Mouse (Mus musculus): ENCODE results near the gene Shisa9.
A peak's percentile ranks its signal among the peaks of the same experiment; 100 is the strongest.

Shisa9 gene

DNA sequence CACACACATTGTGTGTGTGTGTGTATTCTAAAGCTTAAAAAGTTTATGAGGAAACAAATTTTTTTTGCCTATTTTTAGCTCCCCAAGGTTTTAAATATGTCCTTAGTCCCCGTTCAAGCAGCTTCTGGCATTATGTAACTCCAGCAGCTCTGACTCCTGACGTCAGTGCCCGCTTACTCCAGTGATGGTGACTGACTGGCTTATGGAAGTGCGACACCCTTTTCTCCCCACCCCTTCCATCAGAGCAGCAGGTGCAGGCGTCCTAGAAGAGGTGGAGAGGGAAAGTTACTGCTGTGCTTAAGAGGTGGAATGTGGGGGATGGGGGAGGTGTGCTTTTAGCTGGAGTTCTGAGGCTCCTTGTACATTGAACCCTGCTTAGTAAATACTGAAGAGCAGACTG lies 213.7 kb downstream of the Shisa9 start:
- no peak for DNase-seq (ENCODE audit: low read depth, low spot score)

DNA sequence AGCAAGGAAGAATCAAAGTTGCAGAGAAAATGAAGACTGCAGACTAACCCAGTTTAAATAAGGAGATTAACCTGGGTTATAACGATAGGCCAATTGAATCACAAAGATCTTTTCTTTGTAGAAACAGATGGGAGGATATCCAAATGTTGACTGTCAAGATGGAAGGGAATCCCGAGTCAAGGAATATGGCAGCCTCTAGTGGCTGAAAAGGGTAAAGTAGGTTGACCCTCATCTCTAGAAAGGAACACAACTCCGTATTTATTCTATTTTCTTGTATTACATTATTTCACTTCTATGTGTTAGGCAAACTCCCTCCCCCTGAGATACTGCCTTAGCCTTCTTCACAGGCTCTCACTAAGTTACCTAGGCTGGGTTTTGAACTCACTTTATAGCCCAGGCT lies 217.3 kb downstream of the Shisa9 start:
- peak; percentile 11 for DNase-seq (ENCODE audit: low read depth, low spot score)

DNA sequence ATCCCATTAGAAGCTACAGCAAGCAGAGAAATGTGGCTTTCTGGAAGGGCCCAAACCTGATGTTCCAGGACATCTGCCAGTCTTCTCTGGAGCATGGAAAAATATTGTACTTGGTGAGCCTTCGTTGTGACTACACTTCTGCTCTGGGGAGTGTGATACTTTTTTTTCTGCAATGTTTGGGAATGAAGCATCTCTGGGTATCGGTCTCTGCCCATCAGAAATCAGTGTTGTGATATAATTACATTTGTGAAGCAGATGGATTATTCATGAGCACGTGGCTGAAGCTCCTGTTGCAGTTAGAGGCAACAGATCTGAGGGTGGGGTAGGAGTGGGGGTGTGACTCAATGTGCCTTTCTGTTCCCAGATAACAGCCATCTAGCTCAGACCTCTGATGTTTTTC lies 218.2 kb downstream of the Shisa9 start:
- no peak for DNase-seq (ENCODE audit: low read depth, low spot score)

DNA sequence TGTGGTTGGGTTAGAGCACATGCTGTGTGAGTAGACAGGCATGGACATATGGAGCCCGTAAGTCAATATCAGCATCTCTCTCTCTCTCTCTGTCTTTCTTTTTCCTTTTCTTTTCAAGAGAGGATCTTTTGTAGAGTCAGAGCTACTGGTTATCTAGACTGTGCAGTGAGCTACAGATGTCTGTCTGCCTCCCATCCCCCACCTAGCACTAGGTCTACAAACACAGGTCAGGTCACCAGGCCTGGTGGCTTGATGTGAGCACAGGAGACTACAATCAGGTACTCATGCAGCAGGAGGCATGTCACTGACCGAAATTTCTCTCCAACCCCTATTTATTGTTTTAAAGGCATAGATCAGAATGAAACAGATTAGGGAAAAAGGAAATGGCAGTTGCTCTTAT lies 219.1 kb downstream of the Shisa9 start:
- no peak for DNase-seq (ENCODE audit: low read depth, low spot score)

DNA sequence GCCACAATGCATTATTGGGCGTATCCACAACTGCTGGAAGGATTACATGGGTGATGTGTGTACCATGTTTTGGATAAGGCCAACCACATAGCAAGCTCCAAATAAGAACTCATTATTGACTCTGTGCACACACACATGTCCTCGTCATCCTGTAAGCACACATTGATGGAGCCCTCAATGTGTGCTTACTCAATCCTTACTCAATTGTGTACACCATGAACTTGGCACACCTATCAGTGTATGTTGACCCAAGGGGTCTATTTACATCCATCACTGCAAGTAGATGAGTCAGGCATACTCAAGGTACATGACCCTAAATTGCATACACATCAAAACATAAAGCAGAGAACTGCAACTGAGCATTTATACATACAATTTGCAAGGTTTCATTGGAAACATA lies 220.5 kb downstream of the Shisa9 start:
- no peak for DNase-seq (ENCODE audit: low read depth, low spot score)

DNA sequence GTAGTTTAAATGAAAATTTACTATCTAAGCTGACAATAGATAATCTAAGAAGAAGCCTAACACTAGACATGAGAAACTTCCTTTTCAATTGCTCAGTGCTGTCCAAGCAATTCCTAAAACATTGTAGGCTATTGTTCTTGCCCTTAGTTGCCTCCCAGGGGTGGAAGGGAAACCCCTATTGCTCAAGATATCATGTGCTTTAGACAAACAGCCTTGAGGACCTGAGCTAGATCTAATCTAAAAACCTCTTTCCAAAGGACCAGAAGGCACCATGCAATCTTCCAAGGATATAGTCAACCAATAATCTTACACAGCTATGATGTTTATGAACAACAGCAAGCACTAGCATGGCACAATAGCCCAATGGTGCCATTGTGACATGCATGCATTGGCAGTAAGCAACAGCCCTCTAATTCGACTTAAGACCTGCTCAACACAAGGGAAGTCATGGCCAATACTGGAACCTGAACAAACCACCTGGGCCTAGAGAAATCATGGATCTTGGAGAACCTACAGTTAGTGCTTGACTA lies 222.6 kb downstream of the Shisa9 start:
- no peak for DNase-seq (ENCODE audit: low read depth, low spot score)

DNA sequence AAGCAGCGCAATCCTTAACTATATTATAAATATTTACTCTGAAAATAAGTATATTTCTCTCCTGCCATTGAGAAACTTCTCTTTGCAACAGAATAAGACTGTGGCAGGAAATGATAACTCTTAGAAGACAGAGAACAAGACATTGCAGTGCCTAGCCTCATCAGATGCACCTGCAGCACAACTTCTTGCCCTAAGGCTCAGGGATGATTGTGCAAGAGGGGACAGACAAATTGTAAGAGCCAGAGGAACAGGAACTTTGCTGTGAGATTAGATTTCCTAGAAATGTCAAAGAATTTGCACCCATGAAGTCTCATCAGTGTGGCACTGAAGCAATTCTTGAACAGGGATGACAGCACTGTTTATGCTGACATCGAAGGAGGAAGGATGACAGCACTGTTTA lies 223.0 kb downstream of the Shisa9 start:
- no peak for DNase-seq (ENCODE audit: low read depth, low spot score)

DNA sequence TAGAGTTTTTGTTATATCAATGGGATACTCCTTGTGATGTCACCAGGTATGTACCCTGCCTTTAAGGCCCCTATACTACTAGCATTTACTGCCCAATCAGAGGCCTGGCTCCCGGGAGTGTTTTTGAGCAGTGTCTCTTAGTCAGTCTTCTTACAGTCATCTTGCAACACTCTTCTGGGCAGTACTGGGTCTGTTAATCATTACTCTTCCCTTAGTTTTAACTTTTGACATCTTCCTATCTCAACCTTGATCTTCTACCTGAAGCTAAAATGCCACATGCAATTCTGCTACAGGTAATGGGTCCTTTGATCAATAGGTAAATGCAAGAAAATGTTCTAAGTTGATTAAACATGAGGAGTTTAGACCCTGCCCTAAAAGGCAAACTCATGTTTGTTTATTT lies 225.4 kb downstream of the Shisa9 start:
- no peak for DNase-seq (ENCODE audit: low read depth, low spot score)

DNA sequence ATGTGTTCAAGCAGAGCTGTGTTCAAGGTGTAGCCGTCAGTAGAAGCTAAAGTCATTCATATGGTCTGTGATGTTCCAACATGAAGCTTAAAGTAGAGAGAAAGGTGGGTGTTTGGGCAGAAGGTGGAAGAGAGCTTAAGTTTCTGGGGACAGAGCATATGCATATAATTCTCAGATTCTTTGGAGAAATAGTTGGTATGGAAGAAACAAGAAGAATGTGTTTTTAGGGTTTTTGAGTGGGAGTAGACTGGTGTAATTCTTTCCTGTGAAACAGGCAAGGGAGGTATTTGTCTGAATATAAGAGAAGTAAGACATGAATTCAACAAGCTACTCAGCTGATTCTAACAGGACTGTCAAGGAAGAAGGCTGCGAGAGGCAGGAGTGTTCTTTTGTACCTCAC lies 225.9 kb downstream of the Shisa9 start:
- DNase-seq (ENCODE audit: low read depth, low spot score) = no peak

DNA sequence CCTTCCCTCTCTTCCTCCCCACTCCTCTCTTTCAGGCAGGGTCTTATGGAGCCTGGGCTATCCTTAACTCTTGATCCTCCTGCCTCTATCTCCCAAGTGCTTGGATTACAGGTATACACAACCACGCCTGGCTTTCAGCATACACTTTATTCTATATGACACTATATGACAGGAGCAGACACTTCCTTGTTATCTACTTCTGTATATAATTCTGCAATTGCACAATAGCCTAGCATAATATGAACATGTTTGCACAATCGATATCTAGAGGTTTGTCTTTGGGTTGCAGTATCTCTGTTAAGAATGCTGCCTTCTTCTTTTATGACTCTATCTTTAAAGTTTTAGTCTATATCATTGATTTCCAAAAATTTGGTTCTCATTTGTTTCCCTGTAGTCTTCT lies 230.1 kb downstream of the Shisa9 start:
- no peak for DNase-seq (ENCODE audit: low read depth, low spot score)

DNA sequence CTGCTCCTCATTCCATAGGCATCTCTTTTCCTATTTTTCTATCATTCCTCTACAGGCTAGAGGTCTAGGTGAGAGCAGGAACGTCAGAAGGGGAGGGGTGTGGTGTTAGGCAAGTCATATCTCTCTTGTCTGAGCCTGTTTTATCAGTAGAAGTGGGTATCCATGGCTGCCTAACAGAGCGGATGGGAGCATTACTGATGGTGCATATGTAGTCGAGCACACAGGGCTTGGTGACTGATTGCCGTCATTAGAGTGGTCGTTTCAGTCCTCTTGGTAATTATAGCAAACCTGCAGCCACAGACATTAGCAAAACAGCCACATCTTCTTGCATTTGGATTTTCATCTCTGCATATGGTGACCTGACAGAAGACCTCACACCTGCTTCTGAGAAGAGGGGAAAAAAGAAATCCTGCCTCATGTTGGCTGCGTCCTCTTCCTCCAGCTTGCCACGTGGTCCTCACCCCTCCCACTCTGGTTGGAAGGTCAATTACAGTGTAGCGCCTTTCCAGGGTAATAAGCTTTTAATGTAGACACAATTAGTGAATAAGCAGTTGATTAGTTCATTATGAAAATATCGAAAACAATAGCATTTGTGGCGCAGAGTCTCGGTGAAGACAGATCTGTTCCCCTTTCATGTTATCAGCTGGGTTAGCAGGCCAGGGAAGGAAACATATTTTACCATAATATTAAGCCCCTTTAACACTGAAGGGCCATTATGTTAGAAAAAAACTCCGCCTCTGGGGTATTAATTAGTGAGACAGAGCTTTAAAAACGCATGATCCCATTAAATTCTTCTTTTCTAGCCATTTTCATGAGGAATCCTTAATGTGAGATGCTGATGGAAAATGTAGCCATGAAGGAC lies 233.6 kb downstream of the Shisa9 start:
- no peak for DNase-seq (ENCODE audit: low read depth, low spot score)

DNA sequence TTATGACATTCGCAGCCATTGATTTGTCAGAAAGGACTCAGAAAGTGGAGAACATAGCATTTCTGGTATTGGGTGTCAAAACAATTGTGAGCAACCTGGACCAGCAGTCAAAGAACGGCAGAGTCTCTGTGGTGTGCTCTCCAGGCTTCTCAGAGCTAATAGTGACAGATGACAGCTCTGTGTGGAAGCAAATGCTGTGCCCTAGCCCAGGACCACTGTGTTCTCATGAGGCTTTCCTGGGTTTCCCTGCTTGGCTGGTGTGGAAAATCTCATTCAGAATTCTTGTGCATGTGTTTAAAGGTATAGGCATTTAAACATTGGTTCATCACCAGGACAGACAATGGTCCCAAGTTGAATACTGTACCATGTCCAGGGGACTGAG lies 234.2 kb downstream of the Shisa9 start:
- DNase-seq (ENCODE audit: low read depth, low spot score) = no peak

DNA sequence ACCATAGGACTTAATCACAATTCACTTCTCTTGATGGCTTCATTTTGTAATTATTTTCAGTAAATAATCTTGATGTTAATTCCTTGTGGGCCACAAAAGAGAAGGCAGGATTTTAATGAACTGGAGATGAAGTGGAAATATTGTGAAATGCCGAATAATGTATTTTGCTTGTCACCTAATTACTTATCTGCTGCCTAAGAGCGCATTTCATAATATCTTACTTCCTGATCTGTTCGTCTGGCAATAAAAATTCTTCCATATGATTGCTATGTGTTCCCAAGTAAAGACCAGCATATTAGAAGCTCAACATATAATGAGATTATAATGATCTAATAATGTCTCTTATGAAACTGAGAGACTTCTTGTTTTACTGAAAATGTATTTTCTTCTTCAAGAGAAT lies 235.9 kb downstream of the Shisa9 start:
- DNase-seq (ENCODE audit: low read depth, low spot score) = no peak

DNA sequence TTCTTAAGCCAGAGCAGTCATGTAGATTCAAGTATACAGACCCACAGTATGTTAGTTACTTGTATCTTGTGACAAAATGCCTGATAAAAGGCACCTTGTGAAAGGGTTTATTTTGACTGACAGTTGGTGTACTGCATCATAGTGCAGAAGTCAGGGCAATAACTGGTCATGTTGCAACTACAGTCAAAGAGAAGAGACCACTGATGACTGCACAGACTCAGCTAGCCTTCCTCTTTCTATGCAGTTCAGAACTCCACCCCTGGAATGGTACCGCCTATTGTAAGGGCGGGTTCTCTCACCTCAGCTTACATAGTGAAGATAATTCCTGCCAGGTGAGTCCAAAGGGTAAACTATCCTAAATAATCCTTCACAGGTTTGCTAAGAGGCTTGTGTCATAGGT lies 239.6 kb downstream of the Shisa9 start:
- no peak for DNase-seq (ENCODE audit: low read depth, low spot score)

DNA sequence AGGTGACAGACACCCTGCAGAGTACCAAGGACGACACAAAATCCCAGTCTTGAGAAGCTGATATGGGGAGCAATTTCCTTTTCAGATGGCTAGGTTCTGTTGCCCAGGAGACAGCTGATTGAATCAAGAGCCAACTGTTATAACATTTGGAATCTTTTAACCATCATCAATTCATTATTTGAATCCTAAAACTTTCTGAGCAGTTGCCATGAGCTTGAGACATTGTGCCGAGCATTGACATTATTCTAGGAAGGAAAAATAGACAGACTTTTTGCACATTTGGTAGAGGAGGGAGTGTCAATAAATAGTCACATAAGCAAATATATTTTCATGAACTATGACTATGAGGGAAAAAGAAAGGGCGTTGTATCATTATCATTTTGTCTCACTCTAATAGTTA lies 243.0 kb downstream of the Shisa9 start:
- no peak for DNase-seq (ENCODE audit: low read depth, low spot score)

DNA sequence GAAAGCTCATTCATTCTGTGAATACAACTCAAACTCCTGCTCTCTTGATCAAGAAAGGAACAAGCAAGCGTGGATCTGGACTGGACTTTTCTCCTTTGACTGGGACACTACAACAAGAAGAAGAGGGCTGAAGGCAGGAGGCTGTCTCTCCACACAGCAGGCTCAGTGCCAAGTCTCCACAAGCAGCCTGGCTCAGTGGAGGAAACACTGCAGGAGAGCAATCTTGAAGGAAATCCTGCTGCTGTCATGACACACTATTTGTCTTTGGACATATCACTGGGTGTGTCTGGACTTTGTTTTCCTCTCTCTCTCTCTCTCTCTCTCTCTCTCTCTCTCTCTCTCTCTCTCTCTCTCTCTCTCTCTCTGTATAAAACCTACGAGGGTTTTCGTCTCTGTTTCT lies 249.4 kb downstream of the Shisa9 start:
- DNase-seq (ENCODE audit: low read depth, low spot score) = no peak

DNA sequence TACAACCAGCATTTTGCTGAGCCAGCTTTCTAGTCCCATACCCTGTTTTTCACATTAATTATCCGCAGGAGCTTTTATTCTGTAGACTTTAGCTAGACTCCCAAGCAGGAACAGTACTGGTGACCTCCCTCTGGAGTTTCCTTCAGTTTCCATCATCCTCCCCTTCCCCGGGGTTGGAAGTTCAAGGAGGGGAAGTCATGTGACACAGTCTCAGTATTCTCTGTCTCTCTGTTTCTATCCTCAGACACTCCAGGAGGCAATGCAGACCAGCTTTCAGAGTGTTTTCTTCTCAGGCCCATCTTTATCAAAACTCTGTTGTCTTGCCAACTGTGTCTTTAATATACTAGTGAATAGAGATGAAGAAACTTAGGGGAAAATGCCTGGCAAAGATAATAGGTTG lies 250.4 kb downstream of the Shisa9 start:
- DNase-seq (ENCODE audit: low read depth, low spot score) = no peak

DNA sequence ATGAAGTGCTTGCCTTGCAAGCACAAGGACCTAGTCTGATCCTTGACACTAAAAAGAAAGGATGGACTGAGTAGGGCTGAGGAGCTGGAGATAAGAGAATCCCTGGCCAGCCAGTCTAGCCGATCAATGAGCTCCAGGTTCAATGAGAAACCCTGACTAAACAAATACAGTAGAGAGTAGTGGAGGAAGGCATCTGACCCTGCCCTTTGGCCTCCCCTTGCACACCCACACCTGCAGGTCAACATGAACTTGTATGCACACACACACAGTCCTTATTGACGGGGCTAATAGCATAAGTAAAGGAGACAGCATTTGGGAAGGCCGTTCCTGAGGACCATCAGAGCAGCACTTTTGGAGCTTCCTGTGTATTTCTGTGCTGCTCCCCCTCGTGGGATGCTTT lies 254.7 kb downstream of the Shisa9 start:
- DNase-seq (ENCODE audit: low read depth, low spot score) = no peak

DNA sequence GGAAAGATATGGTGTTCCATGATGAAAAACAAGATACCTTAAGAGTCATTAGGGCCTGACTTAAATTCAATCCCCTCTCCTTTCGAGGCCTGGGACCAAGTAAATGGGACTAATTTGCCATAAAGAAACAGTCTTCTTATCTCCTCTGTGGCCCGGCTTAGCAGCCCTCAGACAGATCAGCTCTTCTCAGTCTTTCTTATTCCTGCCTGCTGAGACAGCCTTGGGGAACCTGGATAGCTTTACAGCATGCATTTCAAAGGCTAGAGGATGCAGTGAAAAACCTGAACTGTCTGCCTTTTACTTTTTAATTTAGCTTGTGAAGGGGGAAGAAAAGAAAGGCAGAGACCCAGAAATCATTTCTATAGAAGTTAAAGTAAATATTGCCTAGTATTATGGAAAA lies 275.4 kb downstream of the Shisa9 start:
- DNase-seq (ENCODE audit: low read depth, low spot score) = no peak

DNA sequence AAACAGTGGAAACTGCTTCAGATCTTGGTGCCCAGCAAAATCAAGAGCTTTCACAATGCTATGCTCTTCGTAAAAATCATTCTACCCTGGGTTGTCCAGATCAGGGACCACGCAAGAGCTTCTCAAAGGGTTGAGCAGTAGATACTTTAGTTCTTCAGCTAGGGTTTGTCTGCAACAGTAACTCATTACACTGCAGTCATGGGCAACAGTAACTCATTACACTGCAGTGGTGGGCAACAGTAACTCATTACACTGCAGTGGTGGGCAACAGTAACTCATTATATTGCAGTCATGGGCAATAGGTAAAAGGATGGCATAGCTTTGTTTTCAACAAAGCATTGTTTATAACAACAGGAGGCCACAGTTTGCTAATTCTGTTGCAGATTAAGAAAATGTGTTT lies 281.9 kb downstream of the Shisa9 start:
- DNase-seq (ENCODE audit: low read depth, low spot score) = no peak

DNA sequence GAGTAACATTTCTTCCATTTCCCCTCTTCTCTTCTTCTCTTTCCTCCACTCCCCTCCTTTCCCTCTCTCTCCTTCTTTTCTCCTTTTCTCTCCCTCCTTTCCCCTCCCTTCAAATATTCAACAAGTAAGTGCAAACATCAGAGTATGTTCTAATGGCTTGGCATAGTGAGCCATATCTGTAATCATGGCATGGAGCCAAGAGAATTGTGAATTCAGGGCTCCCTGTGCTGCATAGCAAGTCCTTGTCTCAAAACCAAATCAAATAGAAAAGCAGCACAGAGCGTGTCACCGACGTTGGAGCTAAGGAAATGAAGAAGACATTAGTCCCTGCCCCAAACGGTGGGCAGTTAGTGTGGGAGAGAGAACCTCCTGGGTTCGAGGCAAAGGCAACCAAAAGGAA lies 316.6 kb downstream of the Shisa9 start:
- DNase-seq (ENCODE audit: low read depth, low spot score) = no peak

DNA sequence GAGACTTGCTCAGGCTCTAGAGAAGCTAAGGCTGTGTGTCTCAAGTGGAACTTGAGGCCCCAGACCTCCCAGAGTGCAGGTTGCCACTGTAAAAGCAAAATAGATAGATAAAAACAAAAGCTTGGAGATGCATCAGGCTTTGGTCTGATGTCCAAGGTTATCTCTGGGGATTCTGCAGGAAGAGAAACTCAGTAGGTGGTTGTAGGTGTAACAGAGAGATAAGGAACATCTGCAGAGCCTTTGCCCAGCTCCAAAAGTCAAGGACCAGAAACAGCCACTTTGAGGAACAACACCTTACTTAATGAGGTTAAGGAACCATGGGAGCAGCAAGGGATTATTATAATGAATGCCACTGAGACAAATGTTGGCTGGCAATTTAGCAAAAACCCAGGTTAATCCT lies 319.5 kb downstream of the Shisa9 start:
- DNase-seq (ENCODE audit: low read depth, low spot score) = no peak

DNA sequence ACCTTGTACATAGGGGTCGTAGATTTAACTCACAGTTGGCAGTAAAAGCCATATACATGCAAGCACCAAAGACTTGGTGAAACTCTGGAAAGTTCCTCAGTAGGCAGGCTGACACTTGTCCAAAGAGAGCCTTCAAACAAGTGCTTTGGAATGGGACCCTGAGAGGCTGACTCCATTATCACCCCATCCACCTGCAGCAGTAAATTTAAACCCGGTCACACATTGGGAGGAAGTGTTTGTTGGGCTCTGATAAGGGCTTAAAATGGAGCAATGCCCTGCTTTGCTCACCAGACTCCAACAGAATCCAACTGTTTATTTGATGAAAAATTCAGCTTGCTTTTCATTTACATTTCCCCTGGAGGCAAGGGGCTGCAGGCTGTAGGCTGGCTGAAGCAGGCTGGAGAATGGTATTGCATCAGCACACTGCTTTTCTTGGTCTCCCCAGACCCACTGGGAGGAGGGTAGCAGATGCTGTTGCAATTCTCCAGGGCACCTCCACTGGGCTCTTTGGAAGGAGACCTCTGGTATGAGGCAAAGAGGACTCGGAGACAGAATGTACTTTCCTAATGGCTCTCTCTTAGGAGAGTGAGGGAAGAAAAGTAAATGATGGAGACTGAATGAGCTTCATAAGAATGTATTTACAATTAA lies 323.5 kb downstream of the Shisa9 start:
- no peak for DNase-seq (ENCODE audit: low read depth, low spot score)

All from mesoderm, embryonic 11.5 days (tissue).